Mouse (Mus musculus): ENCODE measurements at regions not wholly inside any gene's neighbourhood (a gene's known extent, or its start where the extent isn't known, plus 50 kb on each side); places are given as distances from the start of the nearest gene placed in this dataset.

DNA sequence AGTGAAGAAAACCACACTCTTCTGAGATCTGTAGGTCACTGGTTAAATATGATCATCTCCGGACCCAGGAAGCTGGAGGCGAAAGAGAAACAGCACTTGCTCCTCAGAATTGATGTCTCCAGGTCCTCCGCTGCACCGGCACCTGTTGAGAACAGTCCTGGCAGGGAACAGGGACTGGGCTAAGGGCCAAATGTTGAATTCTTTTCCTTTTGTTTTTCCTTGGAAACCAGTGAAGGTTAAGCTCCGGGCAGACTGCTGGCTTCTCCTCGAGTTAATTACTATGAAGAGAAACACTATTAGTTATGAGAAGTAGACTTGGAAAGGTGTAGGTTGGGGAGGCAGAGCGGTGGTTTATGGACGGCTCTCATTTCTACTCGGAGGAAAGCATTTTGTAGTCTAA is 242.7 kb downstream of the Rngtt start:
- DNase-seq (ENCODE audit: low spot score) = no peak

DNA sequence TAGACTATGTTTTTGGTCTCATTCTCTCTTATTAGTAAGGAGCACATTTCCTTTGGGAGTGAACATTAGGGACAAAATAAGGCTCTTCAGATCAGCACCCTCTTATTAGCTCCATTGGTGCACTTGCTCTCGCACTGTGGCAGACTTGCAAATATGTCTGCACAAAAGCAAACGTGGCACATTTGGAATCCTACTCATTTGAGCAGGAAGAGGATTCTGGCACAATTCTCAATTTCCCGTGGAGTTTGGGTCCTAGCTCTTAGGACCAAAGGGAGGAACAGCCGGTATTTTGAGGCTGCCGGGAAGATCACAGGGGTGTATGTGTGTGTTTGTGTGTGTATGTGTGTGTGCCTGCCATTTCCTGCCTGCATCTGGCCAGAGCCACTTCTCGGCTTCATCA is 244.5 kb downstream of the Rngtt start:
- no peak for DNase-seq (ENCODE audit: low spot score)

DNA sequence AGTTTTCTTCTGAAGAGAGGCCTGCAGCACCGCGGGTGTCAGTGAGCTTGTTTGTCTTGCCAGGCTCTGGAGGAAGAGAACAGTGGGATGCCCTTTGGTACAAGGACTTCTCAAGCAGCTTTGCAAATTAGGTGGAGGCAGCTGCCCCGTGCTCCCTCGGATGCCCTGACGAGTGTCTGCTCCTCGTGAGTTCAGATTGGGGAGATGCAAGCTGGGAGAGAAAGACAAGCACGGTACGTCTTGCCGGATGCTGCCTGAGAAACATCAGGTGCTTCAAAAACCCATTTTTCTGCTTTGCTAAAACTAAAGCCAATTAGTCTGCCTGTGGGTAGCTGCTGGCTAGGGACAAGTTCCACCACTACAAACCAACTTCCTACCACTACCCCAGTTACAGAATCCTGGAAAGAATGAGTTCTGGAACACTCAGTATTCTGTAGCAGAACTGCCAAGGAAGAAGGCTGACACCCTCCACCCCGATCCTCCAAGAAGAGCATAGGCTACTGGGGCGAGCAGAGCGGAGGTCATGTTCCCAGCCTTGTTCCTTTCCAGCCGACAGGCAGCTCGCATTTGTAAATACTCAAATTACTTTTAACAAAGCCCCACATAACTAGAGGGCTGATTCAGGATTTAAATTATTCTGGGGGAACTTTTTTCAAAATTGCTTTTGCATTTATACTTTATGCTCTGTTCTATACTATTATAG is 245.3 kb downstream of the Rngtt start:
- peak; percentile 43 for DNase-seq (ENCODE audit: low spot score)

DNA sequence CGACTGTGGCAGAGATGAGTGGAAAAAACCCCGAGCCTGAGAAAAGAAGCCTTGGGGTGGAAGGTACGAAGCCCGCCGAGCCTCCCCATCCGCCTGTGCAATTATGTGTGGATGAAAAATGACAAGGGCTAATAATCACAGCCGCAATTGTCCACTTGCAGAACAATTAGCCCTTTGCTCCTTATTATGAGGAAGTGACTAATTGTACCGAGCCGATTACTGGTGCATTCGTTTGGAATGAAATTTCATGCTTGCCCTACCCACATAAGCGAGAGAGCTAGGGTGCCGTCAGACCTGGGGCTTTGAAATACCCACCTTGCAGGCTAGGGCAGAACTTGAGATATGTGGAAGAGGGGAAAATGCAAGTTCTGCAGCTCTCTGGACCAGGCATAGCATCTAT is 245.9 kb downstream of the Rngtt start:
- DNase-seq (ENCODE audit: low spot score) = peak; percentile 75

DNA sequence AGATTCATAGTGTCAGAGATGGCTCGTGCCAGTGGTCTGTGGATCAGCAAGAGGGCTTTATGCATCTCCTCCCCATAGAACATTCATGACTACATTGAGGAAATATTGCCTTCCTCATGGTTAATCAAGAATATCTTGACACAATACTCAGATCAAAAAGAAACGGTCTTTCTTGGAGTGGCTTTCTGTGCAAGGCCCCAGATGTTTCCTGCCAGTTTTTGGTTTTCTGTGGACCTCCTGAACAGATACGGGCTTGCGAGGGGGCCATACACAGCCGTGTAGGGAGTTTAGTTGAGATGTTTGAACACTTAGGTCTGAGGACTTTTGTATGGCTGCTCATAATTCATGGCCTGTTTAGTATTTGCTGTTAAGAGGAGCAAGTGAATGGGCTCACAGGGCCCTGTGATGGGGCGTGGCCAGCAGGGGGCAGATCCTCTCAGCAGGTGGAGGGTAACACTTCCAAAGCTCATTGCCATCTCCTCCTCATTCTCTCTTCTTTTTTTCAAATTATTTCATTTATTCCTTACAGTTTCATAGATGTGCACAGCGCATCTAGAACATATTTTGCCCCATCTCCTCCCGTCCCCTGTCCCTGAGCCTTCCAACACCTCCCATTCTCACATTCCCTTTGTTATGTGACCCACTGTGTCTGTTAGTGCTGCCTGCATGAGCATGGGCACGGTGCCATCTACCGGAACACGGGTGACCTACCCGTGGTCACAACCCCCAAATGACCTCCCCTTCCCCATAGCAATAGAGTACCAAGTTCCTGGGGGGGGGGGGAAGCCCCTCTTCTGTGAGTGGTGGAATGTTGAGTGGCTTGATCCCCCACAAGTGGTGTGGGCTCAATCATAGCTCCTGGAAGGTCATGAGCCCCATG is 246.8 kb downstream of the Rngtt start:
- no peak for DNase-seq (ENCODE audit: low spot score)

DNA sequence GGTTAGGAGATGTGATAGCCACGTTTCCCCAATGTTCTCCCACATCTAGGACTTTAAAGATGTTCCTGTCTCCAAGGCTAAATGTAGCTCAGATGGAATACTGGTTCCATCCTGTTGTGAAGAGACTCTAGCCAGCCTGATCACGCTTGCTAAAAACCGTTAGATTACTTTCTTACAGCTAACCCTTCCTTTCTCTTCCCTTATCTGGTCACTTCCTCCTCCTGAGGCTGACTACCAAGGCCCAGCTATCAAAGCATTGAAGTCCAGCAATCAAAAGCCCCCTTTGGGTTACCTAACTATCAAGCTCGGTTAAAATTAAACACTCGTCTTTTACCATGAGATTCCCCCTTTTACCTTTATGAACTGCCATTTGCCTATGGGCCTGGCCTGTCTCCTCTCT is 260.2 kb downstream of the Rngtt start:
- DNase-seq (ENCODE audit: low spot score) = no peak

DNA sequence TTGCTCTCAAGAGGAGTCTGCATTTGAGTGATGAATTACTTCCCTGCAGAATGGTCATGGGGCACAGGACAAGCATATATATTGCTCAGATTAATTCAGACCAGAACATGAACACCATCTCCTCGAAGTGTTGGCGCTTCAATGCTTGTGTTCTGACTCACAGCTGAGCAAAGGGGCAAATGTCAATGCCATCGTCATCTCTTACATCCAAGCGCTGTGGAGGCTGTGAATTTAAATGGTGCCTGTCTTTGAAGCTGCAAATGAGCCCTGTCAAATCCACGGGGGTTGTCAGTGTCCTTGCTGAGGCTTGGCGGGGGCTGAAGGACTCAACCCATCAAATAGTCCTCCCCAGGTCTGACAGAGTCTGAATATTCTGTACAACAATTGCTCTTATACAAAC is 261.2 kb downstream of the Rngtt start:
- DNase-seq (ENCODE audit: low spot score) = no peak

DNA sequence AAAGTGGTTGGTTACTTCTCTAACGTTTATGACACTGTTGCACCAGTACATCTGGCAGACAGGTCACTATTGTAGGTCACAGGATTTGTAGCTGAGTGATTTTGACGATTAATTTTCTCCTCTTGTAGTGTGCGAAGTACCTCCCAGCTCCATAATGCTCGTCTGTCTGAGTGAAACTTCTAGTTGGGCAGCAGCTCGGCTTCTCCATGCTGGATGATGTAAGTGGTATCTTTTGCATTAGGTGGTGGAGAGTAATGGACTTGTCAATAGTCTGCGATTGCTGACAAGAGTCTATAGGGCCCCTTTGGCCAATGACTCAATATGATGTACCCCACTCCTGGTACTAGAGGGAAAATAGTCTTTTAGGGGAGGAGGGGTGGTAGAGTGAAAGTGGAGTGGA is 267.5 kb downstream of the Rngtt start:
- no peak for DNase-seq (ENCODE audit: low spot score)

DNA sequence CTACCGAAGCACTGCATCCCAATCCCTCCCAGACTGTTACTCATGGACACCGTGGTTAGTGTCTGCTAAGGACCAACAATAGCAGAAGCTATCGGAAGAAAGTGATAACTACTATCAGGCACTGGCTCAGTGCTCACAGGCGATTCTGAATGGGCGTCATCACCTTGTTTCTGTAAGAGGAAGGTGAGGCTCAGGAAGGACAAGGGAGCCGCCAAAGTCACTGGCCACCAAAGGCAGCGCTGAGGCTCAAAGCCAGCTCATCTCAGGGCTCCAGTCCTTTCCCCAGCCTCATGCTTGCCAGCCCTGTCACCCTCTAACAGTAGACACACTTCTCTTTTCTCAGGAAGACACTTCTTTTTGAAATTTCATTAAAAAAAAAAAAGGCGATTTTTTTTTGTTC is 270.4 kb downstream of the Rngtt start:
- no peak for DNase-seq (ENCODE audit: low spot score)

DNA sequence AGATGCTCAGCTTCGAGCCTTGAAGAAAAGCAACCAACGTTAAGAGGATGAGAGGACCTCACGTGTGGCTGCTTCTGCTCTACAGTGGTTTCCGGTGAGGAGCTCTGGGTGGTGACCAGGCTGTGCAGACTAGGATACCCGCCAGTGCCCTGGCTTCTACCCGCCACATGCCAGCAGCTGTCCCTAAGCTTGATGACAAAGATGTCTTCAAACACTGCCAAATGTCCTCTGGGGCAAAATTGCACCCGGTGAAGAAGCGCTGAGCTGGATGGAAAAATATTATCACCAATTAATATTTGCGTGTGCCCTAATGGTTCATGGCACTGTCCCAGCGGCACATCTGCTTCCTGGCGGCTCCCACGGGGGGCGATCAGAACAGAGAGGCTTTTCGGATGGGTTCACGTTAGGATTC is 271.1 kb downstream of the Rngtt start:
- DNase-seq (ENCODE audit: low spot score) = no peak

DNA sequence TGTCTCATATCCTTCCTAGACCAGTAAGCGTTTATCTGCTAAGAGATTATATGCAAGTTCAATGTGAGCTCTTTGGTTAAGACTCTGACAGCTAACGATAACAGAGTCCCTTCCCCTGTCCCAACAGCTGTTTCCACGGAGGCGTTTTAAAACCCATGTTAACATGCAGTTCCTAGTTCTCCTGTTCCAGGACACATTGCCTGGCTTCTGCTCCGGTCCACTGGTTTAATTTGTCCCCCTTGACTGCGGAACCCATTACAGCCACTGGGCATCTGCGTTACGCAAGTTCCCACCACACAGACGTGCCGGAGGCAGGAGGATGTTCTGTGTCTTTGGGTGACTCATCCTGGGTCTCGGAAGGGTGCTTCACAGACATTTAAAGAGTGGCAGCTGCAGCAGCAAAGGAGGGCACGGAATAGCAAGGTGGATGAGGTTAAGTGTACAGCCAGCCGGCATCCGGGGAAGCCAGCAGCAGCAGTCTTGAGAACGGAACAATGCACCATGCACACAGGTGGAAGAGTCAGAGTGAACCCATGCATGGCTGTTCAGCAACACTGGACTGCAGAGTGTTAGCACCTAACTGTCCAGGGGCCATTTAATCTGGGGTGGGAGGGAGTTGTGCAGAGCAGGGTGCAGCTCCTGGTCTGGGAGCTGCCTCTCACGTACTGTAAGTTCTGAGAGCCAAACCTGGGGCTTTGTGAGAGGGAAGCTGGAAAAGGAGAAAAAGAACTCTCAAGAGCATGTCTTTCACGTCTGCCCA is 271.8 kb downstream of the Rngtt start:
- no peak for DNase-seq (ENCODE audit: low spot score)

DNA sequence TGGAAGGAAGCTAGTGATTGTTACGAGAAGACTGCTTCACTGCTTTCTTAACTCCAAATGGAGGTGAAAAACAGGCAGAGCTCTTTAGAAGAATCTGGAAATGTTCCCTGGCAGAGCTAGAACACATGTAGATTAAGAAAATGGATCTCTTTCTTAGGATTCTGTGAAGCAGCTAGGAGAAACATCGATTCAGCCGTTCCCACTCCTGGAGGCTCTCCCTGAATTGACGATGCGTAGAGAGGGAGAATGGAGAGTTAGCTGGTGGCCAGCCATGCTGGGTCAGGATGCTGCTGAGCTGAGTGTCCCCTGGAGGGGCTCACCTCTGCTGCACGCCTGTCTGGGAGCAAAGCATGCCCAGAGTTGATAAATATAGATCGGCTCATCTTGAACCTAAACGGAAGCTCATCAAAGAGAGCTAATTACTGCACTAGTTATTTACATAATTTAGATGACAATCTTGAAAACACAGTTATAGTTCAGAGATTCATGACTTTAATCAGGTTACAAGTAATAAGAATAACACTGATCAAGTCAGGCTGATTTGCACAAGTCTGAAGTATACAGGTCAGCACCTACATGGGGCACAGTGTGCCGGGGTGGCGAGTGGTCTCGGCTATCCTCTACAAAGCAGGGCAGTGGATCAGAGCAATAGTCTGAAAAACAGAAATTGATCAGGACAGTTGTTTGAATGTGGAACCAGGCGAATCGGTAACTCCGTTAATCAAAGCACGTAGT is 273.0 kb downstream of the Rngtt start:
- DNase-seq (ENCODE audit: low spot score) = no peak

DNA sequence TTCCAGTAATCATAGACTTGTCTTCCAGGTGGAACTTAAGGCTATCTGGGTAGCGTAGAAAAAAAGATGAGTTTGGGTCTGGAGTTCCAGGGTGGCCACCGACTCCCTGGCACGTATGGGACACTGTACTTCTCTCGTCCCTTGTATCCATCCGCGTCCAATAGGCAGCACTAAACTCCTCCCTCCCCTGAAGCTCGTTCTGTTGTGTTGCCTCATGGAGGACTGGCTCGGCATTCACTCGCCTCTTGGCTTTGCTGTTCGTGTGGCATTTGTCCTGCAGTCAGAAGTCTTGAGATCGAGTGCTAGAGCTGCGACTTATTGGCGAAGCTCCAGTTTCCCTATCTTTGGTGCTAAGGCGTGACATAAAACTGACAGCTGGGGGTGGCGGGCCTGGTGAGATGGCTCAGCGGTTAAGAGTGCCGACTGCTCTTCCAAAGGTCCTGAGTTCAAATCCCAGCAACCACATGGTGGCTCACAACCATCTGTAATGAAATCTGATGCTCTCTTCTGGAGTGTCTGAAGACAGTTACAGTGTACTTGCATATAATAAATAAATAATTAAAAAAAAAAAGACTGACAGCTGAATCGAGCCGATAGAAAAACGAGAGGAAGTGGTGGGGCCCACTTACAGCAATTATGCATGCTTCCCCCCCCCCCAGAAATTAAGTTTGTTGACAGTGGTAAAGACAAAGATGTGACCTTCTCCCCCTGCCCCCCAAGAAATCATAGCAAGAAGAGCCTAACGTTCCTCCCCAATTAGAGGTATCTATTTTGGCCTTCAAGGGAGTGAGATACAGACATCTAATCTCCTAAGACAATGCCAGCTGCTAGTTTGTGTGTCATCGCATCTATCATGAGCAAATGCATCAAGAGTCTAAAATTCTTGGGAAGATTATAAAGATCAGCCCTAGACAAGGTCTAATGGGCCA is 274.1 kb downstream of the Rngtt start:
- no peak for DNase-seq (ENCODE audit: low spot score)

DNA sequence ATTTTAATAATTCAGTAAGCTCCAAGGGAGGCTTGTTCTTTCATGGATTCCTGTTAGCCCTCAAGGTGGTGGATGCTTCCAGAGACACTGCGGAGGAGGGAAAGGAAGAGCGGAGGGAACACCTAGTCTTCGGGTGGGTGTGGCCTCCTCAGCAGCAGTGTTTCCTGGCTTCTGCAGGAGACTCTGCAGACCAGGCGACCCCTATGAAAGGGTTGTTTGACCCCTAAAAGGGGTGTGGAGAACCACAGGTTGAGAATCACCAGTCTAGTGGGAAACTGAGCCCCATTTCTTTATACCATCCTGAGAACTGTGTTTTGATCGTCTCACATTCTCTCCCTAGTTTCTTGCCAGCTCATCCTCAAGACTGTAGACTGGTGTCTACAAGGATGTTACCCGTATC is 275.7 kb downstream of the Rngtt start:
- DNase-seq (ENCODE audit: low spot score) = no peak

DNA sequence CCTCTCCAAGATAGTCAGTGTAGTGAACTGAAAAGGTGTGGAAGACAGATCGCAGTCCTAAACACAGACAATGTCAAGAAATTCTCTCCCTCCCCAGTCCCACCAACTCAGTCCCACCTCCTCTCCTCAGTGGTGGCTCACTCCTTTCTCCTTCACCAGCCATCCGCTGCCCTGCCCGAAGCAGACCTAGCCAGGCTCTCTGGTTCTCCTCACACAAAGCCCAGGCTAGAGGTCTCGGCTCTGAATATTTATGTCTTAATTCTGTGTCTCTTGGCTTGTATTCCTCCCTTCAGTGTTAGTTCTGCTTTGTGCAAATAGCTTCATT is 276.1 kb downstream of the Rngtt start:
- no peak for DNase-seq (ENCODE audit: low spot score)

DNA sequence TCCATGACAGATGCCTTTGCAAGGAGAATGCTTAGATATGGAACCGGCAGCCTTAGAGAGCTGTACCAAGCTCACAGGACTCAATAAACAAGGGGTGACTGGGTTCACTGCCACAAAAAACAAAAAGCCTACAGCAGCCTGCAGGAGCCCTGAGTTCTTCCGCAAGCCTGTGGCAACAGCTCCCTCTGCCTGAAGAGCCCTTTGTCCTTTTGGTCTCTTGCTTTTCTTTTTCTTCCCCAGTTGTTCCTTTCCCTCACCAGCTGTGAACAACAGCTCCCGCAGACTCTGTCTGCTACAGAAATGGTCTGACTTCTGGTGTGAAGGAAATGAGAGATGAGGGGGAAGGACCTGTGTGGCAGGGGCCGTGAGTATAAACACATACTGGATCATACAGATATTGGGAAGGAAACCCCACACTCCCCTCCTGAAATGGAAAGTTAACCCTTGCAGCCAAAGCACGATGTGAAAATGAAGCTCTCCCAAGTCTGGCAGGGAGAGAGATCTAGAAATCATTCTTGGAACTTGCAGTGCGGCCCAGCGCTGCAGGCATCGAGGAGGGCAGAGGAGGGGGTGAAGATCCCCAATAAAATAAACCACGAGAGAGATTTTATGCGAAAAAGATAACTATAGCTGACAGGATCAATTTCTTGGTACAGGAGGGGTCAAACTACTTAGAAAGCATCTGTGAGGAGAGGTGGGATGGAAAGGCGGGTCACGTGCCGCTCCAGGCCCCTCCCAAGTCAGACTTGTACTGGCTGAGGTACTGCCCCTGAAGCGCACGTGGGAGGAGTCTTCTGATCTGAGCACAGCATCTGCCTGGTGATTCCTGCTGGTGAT is 276.7 kb downstream of the Rngtt start:
- DNase-seq (ENCODE audit: low spot score) = peak; percentile 52

DNA sequence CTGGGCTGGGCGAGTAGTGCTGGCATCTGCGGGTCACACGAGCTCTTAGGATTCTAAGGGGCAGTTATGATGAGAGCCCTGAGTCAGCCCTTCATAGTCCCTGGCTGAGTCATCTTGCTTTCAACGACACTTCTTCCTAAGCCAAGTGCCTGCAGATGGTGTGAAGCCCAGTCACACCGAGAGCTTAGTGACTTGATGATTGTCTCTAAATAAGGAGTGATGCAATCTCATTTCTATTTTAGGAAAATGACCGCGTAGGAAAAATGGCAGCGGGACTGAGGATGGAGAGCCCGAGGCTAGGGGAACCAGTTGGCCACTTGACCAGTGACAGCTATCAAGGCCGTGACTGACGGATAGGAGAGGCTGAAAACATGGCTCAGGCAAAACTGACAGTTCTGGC is 277.6 kb downstream of the Rngtt start:
- no peak for DNase-seq (ENCODE audit: low spot score)

DNA sequence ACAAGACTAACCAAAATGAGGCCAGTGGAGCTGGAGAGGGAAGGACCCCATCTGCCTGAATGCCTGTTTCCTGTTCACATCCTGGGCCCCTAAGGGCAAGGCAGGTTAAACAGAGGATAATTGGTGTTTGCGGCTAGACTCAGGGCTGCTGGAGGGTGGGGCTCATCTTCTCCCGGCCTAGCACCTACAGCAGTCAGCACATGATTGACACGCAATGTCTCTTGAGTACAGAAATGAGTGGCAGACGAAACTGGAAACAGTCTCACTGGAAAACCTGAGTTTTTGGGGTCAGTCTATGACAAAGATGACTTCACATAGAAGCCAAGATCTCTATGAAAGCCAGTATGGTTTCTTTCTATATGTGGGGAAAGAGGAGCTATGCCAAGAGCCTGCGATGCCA is 278.0 kb downstream of the Rngtt start:
- no peak for DNase-seq (ENCODE audit: low spot score)

DNA sequence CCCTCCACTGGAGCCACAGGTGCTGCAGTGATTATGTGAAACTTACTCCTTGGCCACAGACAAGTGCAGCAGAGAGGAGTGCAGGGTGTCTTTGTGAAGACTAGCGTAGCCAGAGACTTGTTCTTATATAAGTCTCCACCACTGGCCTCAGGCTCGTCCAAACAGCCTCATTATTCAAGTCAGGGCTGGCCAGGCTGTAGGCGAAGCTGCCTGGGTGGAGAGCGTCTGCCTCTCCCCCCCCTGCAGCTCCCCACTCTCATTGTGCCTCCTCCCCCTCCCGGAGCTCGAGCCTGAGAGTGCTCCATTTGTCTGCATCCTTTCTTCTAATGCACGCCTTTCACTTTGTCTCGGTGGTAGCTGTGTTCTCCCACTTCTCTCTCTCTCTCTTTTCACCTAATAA is 279.1 kb downstream of the Rngtt start:
- DNase-seq (ENCODE audit: low spot score) = peak; percentile 42

DNA sequence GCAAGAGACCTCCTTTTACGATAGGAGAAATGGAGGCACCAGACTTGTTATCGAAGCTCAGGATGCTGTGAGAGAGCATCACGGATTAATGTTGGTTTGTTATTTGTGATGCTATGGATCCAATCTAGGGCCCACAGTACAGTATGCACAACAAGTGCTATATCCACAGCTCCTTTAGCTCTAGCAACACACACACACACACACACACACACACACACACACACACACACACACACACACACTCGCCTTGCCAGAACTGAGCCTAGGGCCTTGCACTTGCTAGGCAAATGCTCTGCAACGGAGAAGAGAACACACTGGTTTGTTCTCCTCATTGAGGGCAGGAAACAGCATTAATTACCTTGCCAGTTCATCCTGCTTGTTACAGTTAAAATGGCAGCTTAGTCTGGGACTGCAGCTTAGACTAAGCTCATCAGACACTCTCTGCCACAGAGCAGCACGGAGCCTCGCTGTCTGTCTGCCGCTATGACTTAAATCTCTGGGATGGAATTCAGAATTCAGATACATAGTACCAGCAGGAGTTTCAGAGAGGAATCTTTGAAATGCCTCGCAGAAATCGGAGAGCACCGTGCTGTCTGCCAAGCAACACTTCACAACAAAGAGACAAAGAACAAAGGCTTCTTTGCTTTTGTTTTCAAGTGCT is 285.0 kb downstream of the Rngtt start:
- DNase-seq (ENCODE audit: low spot score) = peak; percentile 24
